Comparison of ENCODE assay signal across 8 mouse cellular contexts in the genomic region with DNA sequence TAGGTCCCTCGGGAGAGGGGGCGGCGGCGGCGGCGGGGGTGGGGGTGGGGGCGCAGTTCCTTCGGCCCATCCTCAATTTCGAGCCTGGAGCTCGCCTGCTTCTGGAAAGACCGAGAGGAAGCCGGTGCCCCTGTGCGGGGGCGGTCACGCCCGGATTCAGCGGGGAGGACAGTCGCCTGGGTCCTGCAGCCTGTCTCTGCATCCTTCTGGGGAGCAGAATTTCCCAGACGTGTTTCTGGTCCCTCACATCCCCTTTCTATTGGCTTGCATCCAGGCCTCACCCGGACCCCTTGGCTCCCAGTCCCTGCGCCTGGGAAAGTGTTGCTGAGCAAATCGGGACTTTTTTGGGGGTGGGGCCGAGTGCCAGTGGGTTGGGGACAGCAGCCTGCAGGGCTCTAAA. TPM values are rescaled to one million over a fixed set of nuclear protein-coding genes. Genes with fewer than 3 reads are reported as not detected.
A peak's percentile ranks its signal among the peaks of the same experiment; 100 is the strongest.
DNase-seq lines count a peak whose midpoint lies in the region; ATAC-seq lines count a peak whose summit lies in the region.

No protein-coding gene starts in this region.

- peak overlapping the region; percentile 85 for H3K4me3 ChIP-seq in heart, embryonic 10.5 days

- H3K9me3 ChIP-seq in heart, embryonic 10.5 days = no peaks in the 10 kb centered on the region

- peak overlapping the region; percentile 77 for H3K27ac ChIP-seq in heart, embryonic 10.5 days

- WGBS in heart, embryonic 10.5 days = under 1% methylated on average over 23 of the region's 23 CpGs

- H3K27me3 ChIP-seq in heart, embryonic 10.5 days (ENCODE audit: insufficient read depth, poor library complexity, severe bottlenecking) = no peaks in the 10 kb centered on the region

- H3K36me3 ChIP-seq in heart, embryonic 10.5 days = 0 out of 2 replicates have a peak, but pooled peaks cover 3% of the 10 kb centered on the region

- DNase-seq in CD4-positive, CD25-positive, alpha-beta regulatory T cell, adult 2 months (ENCODE audit: low read depth, low spot score) = peak; percentile 16
- peak; percentile 22 for DNase-seq in right cerebral cortex, adult 18-20 months
- DNase-seq in right cerebral cortex, postnatal 36 days (ENCODE audit: low spot score in 2 of 2) = no peak
- DNase-seq in heart, embryonic 10.5 days (ENCODE audit: low spot score) = no peak
- DNase-seq in kidney, postnatal 14 days = peak; percentile 40
- peak; percentile 26 for DNase-seq in mesoderm, embryonic 11.5 days (ENCODE audit: low read depth, low spot score)
- DNase-seq in thymus, postnatal 25 days = peak; percentile 25

- ATAC-seq in CD4-positive, CD25-positive, alpha-beta regulatory T cell, adult 4 months = no peak

- peaks cover 13% of the 10 kb centered on the region for H3K4me1 ChIP-seq in heart, embryonic 10.5 days

RNA-seq across cellular contexts. Expression of a gene that starts 0.4 kb away (rescaled TPM):
- polyA plus RNA-seq in CD4-positive, CD25-positive, alpha-beta regulatory T cell, adult 4 months (2017; shearing (Covaris generic)) = 1 to 10 TPM; 1.9 to 7.4 TPM
- 14.4 and 28.3 TPM in 2 replicates for polyA plus RNA-seq in heart, embryonic 10.5 days (2016; fragmentation: Nextera tagmentation; extraction: Ambion mirVana)

Comparison
In these comparisons a context has a peak if more than half of its experiments do, and no peak if none do; other contexts are left out.
1. DNase-seq: peak in CD4-positive, CD25-positive, alpha-beta regulatory T cell, adult 2 months (single experiment), right cerebral cortex, adult 18-20 months (single experiment), kidney, postnatal 14 days (single experiment), mesoderm, embryonic 11.5 days (single experiment) and thymus, postnatal 25 days (single experiment); none in right cerebral cortex, postnatal 36 days (0 of 2) and heart, embryonic 10.5 days (single experiment).